Mouse (Mus musculus) intestine, embryonic 15.5 days (tissue): ENCODE data around the gene Rbms1. TPM values are rescaled to one million over a fixed set of nuclear protein-coding genes. Genes with fewer than 3 reads are reported as not detected.

ENCODE experiments used
- ATAC-seq: fragments of 200-750 bp; cut with Nextera tagmentation; 2 replicates; pipeline ENCODE4 v1.8.0; 2017; ENCODE audit warnings: moderate TSS enrichment, moderate library complexity
- H3K27ac ChIP-seq: fragments of 300-500 bp; sonication (generic); 2 replicates; pipeline ENCODE4 v1.5.1; 2015; ENCODE audit warnings: mild to moderate bottlenecking, inconsistent platforms
- H3K27me3 ChIP-seq: fragments of 300-500 bp; sonication (generic); replicated peaks from 2 replicates; pipeline ENCODE4 v1.6.1; 2015; ENCODE audit warnings: inconsistent platforms
- H3K36me3 ChIP-seq: fragments of 300-500 bp; sonication (generic); 2 replicates; pipeline ENCODE4 v1.6.1; 2015; ENCODE audit warnings: inconsistent platforms
- H3K4me1 ChIP-seq: fragments of 300-500 bp; sonication (generic); replicated peaks from 2 replicates; pipeline ENCODE4 v1.6.1; 2015; ENCODE audit warnings: inconsistent platforms
- H3K4me2 ChIP-seq: fragments of 300-500 bp; sonication (generic); replicated peaks from 2 replicates; pipeline ENCODE4 v1.6.1; 2015; ENCODE audit warnings: mild to moderate bottlenecking, inconsistent platforms
- H3K4me3 ChIP-seq: fragments of 300-500 bp; sonication (generic); replicated peaks from 2 replicates; pipeline ENCODE4 v1.5.1; 2015; ENCODE audit warnings: inconsistent platforms
- H3K9ac ChIP-seq: fragments of 300-500 bp; sonication (generic); 2 replicates; pipeline ENCODE4 v1.6.1; 2015; ENCODE audit warnings: inconsistent platforms
- H3K9me3 ChIP-seq: fragments of 300-500 bp; sonication (generic); 2 replicates; pipeline ENCODE4 v1.6.1; 2016; ENCODE audit warnings: inconsistent platforms
- WGBS: fragments of 180-500 bp; shearing (Covaris S2); methylation state at CpG from one replicate; pipeline ENCODE4 v1.1.7; 2015; 5-methylcytosine and 5-hydroxymethylcytosine counted together
- polyA plus RNA-seq: library from polyadenylated mRNA; unstranded; fragments of >200 nt; fragmentation: Nextera tagmentation; extraction: Ambion mirVana; gene quantifications from 2 replicates; pipeline ENCODE4 v1.2.1, GENCODE M21; 2015

Gene Rbms1
- polyA plus RNA-seq, 1 experiment from 2014 or later = 83.3 TPM

- H3K27ac ChIP-seq = peak overlapping the region; percentile 30; the same call in 1 of the 2 replicates
- no peaks in the 10 kb centered on the region for H3K9me3 ChIP-seq
- no peaks in the 10 kb centered on the region for H3K27me3 ChIP-seq
- H3K4me1 ChIP-seq = peaks cover 3% of the 10 kb centered on the region; the same call in 1 of the 2 replicates
- H3K4me2 ChIP-seq = peak overlapping the region; percentile 45; the same call in 1 of the 2 replicates
- H3K4me3 ChIP-seq = 0 out of 2 replicates have a peak overlapping the region, but pooled peaks have one; percentile 4
- no peak overlapping the region for H3K9ac ChIP-seq
- peak; percentile 53 for ATAC-seq
- H3K36me3 ChIP-seq = no peaks in the 10 kb centered on the region
- WGBS = 39% methylated on average over 2 of the region's 2 CpGs
Measured at GRCm38 (mm10) chr2:60939957-60940356, 23.0 kb downstream of the Rbms1 start.

DNA sequence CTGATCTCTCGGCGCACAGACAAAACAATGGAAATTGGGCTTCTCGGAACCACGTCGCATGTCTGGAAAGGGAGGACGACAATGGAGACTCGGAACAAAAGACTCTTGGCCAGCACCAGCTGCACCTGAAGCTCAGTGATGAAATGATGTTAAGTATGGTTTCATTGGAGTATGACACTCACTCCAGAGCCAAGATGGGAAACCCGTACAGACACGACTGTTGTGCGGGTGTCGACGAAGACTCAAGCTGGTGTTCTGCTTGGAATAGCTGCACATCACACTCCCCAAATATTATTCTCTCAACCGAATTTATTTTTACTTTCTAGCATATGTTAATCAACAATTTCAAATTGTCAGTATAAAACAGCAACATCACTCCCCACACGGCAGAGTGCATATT, 26.1 kb downstream of the Rbms1 start:
- Histone ChIP-seq H3K9me3 (no peaks in the 10 kb centered on the region), H3K4me2 (no peak overlapping the region), H3K4me3 (no peak overlapping the region), H3K36me3 (no peaks in the 10 kb centered on the region), H3K9ac (no peak overlapping the region), H3K4me1 (peaks cover 3% of the 10 kb centered on the region; the same call in 1 of the 2 replicates), H3K27ac (no peak overlapping the region), H3K27me3 (no peaks in the 10 kb centered on the region)
- WGBS = 76% methylated on average over 14 of the region's 14 CpGs
- no peak for ATAC-seq

- no peak overlapping the region for H3K9ac ChIP-seq
- H3K4me2 ChIP-seq = no peak overlapping the region
- 91% methylated on average over 5 of the region's 5 CpGs for WGBS
Measured at GRCm38 (mm10) chr2:60928948-60929347, 34.0 kb downstream of the Rbms1 start.

DNA sequence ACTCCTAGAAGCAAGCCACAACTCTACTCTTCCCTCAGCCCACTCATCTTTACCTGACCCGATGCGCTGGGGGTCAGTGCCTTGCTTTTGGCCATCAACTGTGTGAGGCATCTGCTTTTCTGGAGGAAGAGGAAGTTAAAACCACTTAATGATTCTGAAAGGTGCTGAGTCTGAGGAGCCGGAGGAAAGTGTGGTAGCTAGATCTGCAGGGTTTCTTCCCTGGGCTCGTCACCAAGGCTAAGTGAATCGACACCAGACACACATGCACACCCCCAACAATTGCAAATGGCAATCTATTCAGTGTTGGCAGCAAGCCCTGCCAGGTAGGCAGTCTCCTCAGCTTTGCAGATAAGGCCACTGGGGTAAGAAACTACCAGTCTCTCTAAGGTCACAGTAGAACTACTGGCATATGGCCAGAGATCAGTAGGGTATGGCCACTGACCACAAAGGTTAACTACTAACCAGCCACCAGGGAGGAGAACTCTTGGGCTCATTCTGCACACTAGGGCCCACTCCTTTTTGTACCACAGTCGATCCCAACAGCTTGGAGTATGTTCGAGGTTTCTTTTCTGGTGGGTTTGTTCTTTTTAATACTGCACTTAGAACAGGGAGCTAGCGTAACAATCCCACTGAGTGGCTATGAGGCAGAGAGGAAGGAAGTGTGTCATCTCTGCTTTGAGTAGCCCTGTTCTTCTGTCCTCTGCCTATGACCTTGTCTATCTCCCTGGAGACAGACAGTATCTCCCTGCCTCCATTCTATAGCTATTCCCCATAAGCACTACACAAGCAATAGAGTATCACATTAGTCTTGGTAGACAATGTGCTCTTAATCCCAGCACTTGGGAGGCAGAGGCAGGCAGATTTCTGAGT, 34.9 kb downstream of the Rbms1 start:
- no peak for ATAC-seq
- Histone ChIP-seq H3K4me2 (no peak overlapping the region), H3K36me3 (no peaks in the 10 kb centered on the region), H3K4me1 (0 out of 2 replicates have a peak, but pooled peaks cover 2% of the 10 kb centered on the region), H3K27me3 (no peaks in the 10 kb centered on the region), H3K4me3 (no peak overlapping the region), H3K9ac (no peak overlapping the region), H3K9me3 (no peaks in the 10 kb centered on the region), H3K27ac (no peak overlapping the region)
- 84% methylated on average over 8 of the region's 8 CpGs for WGBS

More at GRCm38 (mm10) chr2:60928948-60929347, 34.0 kb downstream of the Rbms1 start:
- no peaks in the 10 kb centered on the region for H3K27me3 ChIP-seq
- H3K4me1 ChIP-seq = no peaks in the 10 kb centered on the region
- no peak for ATAC-seq
- no peak overlapping the region for H3K4me3 ChIP-seq
- H3K36me3 ChIP-seq = no peaks in the 10 kb centered on the region
- no peak overlapping the region for H3K27ac ChIP-seq
- no peaks in the 10 kb centered on the region for H3K9me3 ChIP-seq

- H3K9ac ChIP-seq = no peak overlapping the region
- ATAC-seq = no peak
Measured at GRCm38 (mm10) chr2:60925063-60925462, 37.9 kb downstream of the Rbms1 start.

DNA sequence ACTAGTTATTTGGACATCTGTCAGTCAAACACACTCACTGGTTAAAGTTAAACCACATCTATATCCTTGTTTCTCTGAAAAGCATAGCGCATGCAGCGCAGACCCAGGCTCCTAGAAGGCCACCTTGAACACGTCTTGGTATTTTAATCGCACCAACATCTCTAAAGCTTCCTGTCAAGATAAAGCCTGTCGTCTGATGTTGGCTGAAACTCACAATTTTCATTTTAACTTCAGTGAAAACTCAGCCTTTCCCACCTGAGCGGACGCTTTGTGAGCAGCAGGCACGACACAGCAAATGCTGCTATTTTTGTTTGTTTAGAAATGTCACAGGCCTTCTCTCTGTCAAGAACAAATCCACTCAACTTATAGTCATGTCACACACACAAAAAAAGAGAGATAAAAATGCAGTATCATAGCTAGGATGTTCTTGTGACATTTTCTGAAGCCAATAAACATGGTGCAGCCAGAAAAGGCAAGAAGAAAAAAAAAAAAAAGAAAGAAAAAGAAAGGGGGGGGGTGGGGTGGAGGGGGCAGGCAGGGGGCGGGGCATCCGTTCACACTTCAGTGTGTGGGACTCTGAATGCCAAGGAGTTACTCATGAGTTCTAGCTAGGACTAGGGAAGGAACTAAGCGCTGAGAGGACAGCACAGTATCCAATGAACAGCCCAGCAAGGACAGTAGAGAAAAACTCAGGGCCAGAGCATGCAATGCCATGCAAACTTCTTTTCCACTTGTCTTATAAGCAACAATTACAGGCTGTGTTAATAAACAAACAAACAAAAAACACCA, 39.0 kb downstream of the Rbms1 start:
- no peaks in the 10 kb centered on the region for H3K36me3 ChIP-seq
- no peaks in the 10 kb centered on the region for H3K27me3 ChIP-seq
- ATAC-seq = no peak
- no peaks in the 10 kb centered on the region for H3K9me3 ChIP-seq
- H3K4me3 ChIP-seq = no peak overlapping the region
- 0 out of 2 replicates have a peak, but pooled peaks cover 6% of the 10 kb centered on the region for H3K4me1 ChIP-seq
- H3K27ac ChIP-seq = no peak overlapping the region
- H3K4me2 ChIP-seq = no peak overlapping the region
- WGBS = 65% methylated on average over 11 of the region's 11 CpGs
- H3K9ac ChIP-seq = no peak overlapping the region

More at GRCm38 (mm10) chr2:60925063-60925462, 37.9 kb downstream of the Rbms1 start:
- WGBS = 69% methylated on average over 5 of the region's 5 CpGs
- Histone ChIP-seq H3K4me2 (no peak overlapping the region), H3K27ac (no peak overlapping the region), H3K4me3 (no peak overlapping the region), H3K36me3 (no peaks in the 10 kb centered on the region), H3K9me3 (no peaks in the 10 kb centered on the region), H3K27me3 (no peaks in the 10 kb centered on the region), H3K4me1 (0 out of 2 replicates have a peak, but pooled peaks cover 6% of the 10 kb centered on the region)

GRCm38 (mm10) chr2:60923111-60923510, 39.9 kb downstream of the Rbms1 start:
- Histone ChIP-seq H3K4me1 (0 out of 2 replicates have a peak, but pooled peaks cover 6% of the 10 kb centered on the region), H3K9ac (no peak overlapping the region), H3K4me3 (no peak overlapping the region), H3K27me3 (no peaks in the 10 kb centered on the region), H3K9me3 (no peaks in the 10 kb centered on the region), H3K4me2 (no peak overlapping the region), H3K27ac (0 out of 2 replicates have a peak overlapping the region, but pooled peaks have one; percentile 22), H3K36me3 (no peaks in the 10 kb centered on the region)
- ATAC-seq = 0 out of 2 replicates have a peak, but pooled peaks have one; percentile 28
- WGBS = 35% methylated on average over 6 of the region's 6 CpGs

DNA sequence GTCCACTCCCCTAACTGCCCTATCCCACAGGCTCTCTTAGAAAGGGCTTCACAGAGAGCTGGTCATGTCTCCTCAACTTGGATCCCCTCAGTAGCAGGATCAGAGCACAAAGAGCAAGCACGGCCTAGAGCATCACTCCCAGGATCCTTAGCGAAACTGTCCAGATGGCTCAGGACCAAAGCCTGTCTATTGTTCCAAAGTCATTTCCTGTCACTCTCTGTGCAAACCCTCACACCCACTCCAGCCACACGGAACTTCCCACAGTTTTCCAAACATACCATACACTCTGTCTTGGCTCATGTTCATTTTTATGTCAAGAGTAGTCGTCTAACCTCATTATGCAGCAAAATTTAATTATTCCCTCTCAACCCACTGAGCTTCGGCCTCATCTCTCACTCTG, 40.6 kb downstream of the Rbms1 start:
- H3K9me3 ChIP-seq = no peaks in the 10 kb centered on the region
- WGBS = 41% methylated on average over 5 of the region's 5 CpGs
- ATAC-seq = 0 out of 2 replicates have a peak, but pooled peaks have one; percentile 28
- no peak overlapping the region for H3K4me3 ChIP-seq
- no peak overlapping the region for H3K27ac ChIP-seq
- no peaks in the 10 kb centered on the region for H3K36me3 ChIP-seq
- 0 out of 2 replicates have a peak, but pooled peaks cover 6% of the 10 kb centered on the region for H3K4me1 ChIP-seq
- H3K27me3 ChIP-seq = no peaks in the 10 kb centered on the region
- no peak overlapping the region for H3K9ac ChIP-seq
- no peak overlapping the region for H3K4me2 ChIP-seq

- 0 out of 2 replicates have a peak, but pooled peaks cover 6% of the 10 kb centered on the region for H3K4me1 ChIP-seq
- no peak for ATAC-seq
- no peak overlapping the region for H3K9ac ChIP-seq
- no peak overlapping the region for H3K27ac ChIP-seq
- H3K4me3 ChIP-seq = no peak overlapping the region
- WGBS = 35% methylated on average over 3 of the region's 3 CpGs
- H3K4me2 ChIP-seq = no peak overlapping the region
- H3K36me3 ChIP-seq = no peaks in the 10 kb centered on the region
- H3K27me3 ChIP-seq = no peaks in the 10 kb centered on the region
- H3K9me3 ChIP-seq = no peaks in the 10 kb centered on the region
Measured at GRCm38 (mm10) chr2:60920076-60920475, 42.9 kb downstream of the Rbms1 start.

DNA sequence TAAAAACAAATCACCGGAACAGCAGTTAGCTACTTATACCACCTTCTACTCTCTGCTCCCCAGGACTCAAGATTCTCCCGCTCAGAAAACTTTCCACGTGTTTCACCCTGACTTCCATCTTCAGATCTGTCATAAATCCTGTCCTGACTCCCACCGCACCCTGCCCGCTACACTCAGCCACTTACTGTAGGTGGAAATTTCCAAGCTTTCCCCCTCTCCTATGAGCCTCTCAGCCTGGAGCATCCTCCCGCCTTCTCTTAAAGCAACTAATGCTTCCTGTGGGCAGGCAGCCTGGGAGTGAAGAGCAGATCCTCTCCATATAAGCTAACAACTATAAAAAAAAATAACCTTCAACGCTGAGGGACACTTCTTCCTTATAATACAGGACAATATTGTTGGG, 44.6 kb downstream of the Rbms1 start:
- H3K27ac ChIP-seq = no peak overlapping the region
- no peak overlapping the region for H3K9ac ChIP-seq
- H3K4me3 ChIP-seq = no peak overlapping the region
- H3K27me3 ChIP-seq = no peaks in the 10 kb centered on the region
- no peak for ATAC-seq
- H3K9me3 ChIP-seq = no peaks in the 10 kb centered on the region
- no peak overlapping the region for H3K4me2 ChIP-seq
- H3K4me1 ChIP-seq = 0 out of 2 replicates have a peak, but pooled peaks cover 6% of the 10 kb centered on the region
- no peaks in the 10 kb centered on the region for H3K36me3 ChIP-seq
- WGBS = 73% methylated on average over 7 of the region's 7 CpGs

GRCm38 (mm10) chr2:60914524-60915280, 48.3 kb downstream of the Rbms1 start:
- Histone ChIP-seq H3K4me3 (no peak overlapping the region), H3K4me1 (0 out of 2 replicates have a peak, but pooled peaks cover 12% of the 10 kb centered on the region), H3K36me3 (no peaks in the 10 kb centered on the region), H3K27ac (no peak overlapping the region), H3K27me3 (no peaks in the 10 kb centered on the region), H3K4me2 (no peak overlapping the region), H3K9ac (no peak overlapping the region), H3K9me3 (no peaks in the 10 kb centered on the region)
- ATAC-seq = no peak
- 72% methylated on average over 7 of the region's 7 CpGs for WGBS
